Mouse (Mus musculus): ENCODE data around the gene Tvp23b. TPM values are rescaled to one million over a fixed set of nuclear protein-coding genes. Genes with fewer than 3 reads are reported as not detected.

The Tvp23b gene
- 10 to 100 TPM; 35.1 to 42.9 TPM for polyA plus RNA-seq (2017; shearing (Covaris generic))

DNA sequence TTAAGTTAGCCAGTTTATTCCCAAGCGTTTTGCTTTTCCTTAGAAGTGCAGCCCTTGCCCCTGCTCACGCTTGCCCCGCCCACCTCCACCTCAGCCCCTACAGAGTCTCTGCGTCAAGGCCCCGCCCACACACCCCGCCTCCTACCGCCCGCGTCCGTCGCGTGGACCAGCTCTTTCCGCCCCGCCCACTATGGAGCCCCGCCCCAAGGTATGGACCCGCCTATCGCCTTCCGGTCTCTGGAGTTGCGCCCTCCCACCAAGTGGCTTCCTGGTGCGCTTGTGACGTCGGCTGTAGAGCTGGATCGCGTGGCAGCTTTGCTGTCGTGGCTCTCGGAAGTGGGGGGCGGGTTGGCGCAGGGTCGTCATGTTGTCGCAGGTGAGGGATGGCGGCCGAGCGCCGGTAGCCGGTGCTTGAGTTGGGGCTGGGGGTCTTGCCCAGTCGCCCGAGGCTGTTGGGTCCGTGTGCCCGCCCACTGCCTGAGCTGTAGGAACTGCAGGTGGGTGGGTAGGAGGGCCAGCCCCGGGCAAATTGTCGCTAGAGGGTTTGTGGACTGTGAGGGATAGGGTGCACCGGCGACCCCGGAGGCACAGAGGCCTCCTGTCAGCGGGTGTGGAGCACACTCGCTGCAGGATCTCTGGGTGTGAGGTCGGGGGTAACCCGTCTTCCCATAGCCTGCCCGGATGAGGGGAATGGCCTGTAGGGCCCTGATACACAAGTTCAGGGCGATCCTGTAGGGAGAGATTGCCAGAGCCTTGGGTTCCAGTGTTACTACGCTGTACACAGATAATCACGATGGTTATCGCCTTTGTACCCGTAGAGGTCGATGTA, at the start of gene Tvp23b:
Tvp23b (plus strand) TSS at position 236 of the 829 bp plus-strand sequence.

GRCm38 (mm10) chr11:62846961-62847654, 32.1 kb upstream of the Tvp23b start, which contains the start of gene Fbxw10:
TSS of gene Fbxw10 (plus strand) at chr11:62847069.

DNA sequence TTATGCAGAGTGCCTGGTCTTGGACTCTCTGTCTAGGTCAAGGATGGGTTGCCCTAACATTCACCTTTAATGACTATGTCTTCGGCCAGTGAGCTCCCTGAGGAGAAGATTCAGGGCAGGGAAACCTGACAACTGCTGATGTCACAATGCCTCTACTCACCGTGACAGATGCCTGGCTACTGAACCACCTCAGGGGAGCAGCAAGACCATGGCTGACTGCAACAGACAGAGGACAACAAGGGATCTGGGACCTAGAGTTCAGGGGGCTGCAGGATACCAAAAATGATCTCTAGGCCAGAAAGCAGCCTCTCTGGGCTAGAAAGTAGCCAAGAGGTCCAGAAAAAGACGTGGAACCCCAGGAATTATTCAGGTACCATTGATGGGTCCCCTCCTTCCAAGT, 71.8 kb downstream of the Tvp23b start, which contains the start of gene Cdrt4:
Cdrt4 (plus strand) TSS at position 182 of the 400 bp plus-strand sequence.

Other genes with a start within 250 kb of the Tvp23b start
- 1 to 10 TPM; 2.0 to 2.3 TPM for gene Lrrc75a, start 230.9 kb upstream of the Tvp23b start, polyA plus RNA-seq (2017; shearing (Covaris generic))
- gene Mmgt2, start 230.8 kb upstream of the Tvp23b start, polyA plus RNA-seq (2017; shearing (Covaris generic)) = 10 to 100 TPM; 42.7 to 51.6 TPM
- gene Zfp287, start 147.6 kb upstream of the Tvp23b start, polyA plus RNA-seq (2017; shearing (Covaris generic)) = 10 to 100 TPM; 15.2 to 31.2 TPM
- not detected for gene Gm10428, start 126.4 kb upstream of the Tvp23b start, polyA plus RNA-seq (2017; shearing (Covaris generic))
- gene Zfp286, start 90.0 kb upstream of the Tvp23b start, polyA plus RNA-seq (2017; shearing (Covaris generic)) = 1 to 10 TPM in 1 of 2 experiments, under 1 TPM in 1; 0.98 to 3.0 TPM
- gene Trim16, start 59.2 kb upstream of the Tvp23b start, polyA plus RNA-seq (2017; shearing (Covaris generic)) = 1 to 10 TPM in 1 of 2 experiments, under 1 TPM in 1; 0.89 to 5.5 TPM
- 1 to 10 TPM in 1 of 2 experiments, under 1 TPM in 1; 0.48 to 2.9 TPM for gene Fbxw10, start 32.4 kb upstream of the Tvp23b start, polyA plus RNA-seq (2017; shearing (Covaris generic))
- gene Cdrt4, start 71.7 kb downstream of the Tvp23b start, polyA plus RNA-seq (2017; shearing (Covaris generic)) = not detected
- gene Tekt3, start 182.2 kb downstream of the Tvp23b start, polyA plus RNA-seq (2017; shearing (Covaris generic)) = not detected
- 1 to 10 TPM in 1 of 2 experiments, not detected in 1; 1.2 TPM for gene Pmp22, start 249.5 kb downstream of the Tvp23b start, polyA plus RNA-seq (2017; shearing (Covaris generic))

All from activated CD4-positive, CD25-positive, alpha-beta regulatory T cell (primary cell).